Mouse (Mus musculus): ENCODE measurements around the gene Ttll9.

The Ttll9 gene

DNA sequence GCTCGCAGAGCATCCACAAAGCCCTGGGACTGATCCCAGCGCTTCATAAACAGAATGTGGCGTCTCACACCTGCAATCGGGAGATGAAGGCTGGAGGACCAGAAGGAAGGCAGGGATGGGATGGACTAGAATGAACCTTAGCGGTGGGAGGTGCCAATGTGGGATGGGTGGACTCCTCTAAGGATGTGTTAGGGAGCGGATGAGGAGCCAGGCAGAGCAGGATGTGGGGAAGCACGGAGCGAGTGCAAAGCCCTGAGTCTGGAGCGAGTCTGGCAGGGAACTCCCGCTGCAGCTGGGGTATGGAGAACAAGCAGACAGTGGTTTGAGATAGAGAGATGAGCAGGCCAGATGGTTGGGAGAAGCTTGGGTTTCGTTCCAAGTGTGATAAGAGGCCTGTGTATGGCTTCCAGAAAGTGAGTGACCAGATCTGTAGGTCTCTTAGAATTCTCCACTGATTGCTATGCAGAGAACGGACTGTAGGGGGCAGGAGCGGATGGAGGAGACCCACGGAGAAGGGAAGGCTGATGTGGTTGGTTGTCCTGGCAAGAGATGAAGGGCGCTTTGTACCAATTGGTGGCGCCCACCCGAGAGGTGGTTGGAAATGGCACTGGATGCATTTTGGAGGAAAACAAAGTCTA, 85.7 kb downstream of the Ttll9 start:
- TF ChIP-seq GATA4 (IDR thresholded peaks at IDR 0.05; ENCODE audit: insufficient replicate concordance, low read length), result no peak

DNA sequence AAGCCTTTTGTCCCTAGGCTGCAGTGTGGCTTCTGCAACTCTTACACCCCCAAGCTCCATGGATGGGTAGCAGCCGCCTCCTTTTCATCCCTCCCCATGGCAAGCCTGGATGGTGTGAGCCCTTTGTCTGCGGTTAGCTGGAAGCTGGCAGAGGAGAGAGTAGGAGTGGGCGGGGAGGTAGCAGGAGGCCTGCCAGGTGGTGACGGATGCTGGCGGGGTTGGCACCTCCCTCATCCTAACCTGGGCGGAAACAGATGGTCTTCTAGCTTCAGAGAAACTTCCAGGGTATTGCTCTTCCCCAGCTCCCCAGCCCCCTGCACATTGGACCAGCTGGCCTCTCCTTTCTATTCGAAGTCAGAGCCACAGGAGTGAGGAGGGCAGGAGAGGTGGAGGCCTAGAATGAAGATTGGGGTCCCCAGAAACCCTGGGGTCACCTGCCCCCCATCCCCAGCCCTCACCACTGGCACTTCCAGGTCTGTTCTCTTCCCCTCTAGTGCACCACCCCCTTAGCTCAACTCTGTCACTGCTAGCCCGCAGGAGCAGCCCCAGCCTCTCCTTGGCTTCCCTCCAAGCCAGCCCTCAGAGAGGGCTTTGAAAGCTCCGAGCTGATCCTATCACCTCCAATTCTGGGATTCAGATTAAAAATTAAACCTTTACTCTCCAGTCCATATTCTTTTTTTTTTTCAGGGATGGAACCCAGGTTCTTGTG, 87.2 kb downstream of the Ttll9 start:
- TF ChIP-seq GATA4 (IDR thresholded peaks at IDR 0.05; ENCODE audit: insufficient replicate concordance, low read length), result no peak

DNA sequence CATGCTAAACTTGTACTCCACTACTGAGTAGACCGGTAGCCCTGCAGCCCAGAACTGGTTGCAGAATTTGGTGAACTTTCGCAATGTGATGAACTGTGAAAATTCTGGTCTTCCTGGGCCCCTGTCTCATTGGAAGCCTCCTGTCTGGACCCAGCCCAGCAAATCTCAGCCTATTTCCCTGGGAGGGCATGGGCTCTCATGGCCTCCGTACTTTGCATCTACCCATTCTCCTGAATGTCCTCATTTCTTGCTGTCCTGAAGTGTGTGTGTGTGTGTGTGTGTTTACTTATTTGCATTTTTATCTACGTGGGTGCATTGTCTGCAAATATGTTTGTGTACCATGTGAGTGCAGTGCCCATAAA, 87.7 kb downstream of the Ttll9 start:
- no peak for TF ChIP-seq GATA4 (IDR thresholded peaks at IDR 0.05; ENCODE audit: insufficient replicate concordance, low read length)

DNA sequence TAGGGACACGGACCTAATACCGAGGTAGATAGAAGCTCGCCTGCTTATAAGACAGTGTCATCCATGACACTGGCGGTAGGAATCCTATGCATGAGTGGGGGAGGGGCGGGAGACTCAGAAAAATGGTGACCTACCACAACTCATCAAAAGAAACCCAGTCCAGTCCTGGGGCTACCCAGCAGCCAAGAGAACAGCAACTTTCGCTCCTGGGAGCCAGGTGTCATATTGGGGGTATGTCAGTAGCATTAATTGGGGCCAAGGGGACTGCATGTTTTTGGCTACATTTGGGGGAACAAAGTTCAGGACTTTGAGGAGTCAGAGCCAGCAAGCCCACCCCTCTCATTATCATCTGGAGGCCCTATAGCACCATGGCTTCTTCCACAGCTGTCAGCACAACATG, 88.8 kb downstream of the Ttll9 start:
- no peak for TF ChIP-seq GATA4 (IDR thresholded peaks at IDR 0.05; ENCODE audit: insufficient replicate concordance, low read length)

DNA sequence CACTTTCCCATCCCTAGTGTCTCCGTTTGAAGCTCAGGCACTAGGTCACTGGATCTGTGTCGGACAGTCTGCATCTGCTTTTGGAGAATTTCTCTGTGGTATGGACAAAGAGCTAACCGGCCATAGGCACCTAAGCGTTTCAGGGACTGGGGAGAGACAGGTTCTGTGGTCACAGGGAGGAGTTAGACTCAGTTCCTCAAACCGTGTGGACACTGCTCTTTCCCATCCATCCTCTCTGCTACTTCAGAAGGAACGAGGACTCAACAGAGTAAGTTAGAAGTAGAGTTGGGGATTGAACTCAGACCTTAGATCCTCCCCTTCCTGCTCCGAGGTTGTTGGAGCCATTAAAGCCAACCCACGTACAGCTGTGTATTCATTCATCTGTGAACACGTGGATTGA, 89.3 kb downstream of the Ttll9 start:
- TF ChIP-seq GATA4 (IDR thresholded peaks at IDR 0.05; ENCODE audit: insufficient replicate concordance, low read length), result no peak

DNA sequence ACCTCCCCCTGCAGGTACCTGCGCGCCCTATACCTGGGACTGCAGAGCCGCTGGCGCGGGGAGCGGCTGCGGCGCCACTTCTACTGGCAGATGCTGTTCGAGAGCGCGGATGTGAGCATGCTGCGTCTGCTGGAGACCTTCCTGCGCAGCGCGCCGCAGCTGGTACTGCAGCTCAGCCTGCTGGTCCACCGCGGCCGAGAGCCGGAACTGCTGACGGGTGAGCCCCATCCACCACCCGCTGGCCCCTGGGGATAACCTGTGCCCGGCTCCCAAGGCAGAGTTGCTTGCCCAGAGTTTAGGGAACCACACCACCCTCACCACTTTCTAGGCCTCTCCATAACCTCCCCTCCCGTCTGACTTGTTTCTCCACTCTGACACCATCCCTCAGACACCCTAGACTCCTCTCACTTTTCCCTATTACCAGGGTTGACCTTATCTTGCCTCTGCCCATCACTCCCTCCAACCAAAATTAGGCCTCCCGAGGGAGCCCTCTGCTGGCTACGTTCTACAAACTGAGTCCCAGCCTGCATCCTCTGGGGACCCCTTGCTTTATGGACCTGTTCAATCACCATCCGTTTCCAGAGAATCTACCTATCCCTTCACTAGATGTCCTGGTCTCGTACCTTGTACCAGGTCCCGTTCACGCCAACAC, 90.5 kb downstream of the Ttll9 start:
- TF ChIP-seq GATA4 (IDR thresholded peaks at IDR 0.05; ENCODE audit: insufficient replicate concordance, low read length), result no peak

DNA sequence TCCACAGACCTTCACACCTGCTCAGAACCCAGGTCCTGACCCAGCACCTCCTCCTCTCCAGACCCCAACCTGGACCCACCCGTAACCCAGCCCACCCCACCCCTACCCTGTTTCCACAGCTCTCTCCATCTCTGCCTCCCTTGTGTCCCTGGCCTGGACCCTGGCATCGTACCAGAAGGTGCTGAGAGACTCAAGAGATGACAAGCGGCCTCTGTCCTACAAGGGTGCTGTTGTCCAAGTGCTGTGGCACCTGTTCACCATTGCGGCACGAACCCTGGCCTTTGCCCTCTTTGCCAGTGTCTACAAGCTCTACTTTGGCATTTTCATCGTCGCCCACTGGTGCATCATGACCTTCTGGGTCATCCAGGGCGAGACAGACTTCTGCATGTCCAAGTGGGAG, 91.6 kb downstream of the Ttll9 start:
- TF ChIP-seq GATA4 (IDR thresholded peaks at IDR 0.05; ENCODE audit: insufficient replicate concordance, low read length), result no peak

DNA sequence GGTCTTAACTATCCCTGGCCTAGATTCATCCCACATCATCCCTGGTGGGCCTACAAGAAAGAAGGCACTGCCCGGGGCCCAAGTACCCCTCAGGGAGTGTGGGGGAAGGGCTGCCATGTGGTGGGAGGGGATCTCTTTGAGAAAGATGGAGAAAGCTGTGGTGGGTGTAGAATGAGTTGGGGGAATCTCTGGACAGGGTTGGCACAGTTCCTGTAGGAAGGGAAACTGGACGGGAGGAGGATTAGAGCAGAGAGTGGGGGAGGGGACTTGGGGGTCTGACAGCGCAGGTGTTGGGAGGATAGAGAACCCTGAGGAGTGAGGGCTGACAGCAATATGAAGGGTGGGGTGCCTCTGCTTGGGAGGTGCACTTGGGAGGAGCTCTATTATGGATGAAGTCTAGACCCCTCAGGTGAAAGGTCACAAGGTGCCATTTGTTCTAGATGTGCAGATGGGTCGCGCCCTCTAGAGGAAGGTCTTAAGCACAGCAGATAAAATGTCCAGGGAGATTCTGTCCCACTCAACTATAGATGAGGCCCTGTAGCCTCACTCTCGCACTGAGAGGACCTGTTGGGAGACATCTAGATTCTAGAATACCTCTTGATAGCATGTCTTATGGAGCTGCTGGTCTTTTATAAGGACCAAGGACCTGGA, 93.1 kb downstream of the Ttll9 start:
- no peak for TF ChIP-seq GATA4 (IDR thresholded peaks at IDR 0.05; ENCODE audit: insufficient replicate concordance, low read length)
